Mouse (Mus musculus): Measurements from ENCODE around the gene Icmt. TPM values are rescaled to one million over a fixed set of nuclear protein-coding genes. Genes with fewer than 3 reads are reported as not detected.

Icmt gene
- 1 to 10 TPM; 7.2 to 7.7 TPM for polyA plus RNA-seq (2017; shearing (Covaris generic))

DNA sequence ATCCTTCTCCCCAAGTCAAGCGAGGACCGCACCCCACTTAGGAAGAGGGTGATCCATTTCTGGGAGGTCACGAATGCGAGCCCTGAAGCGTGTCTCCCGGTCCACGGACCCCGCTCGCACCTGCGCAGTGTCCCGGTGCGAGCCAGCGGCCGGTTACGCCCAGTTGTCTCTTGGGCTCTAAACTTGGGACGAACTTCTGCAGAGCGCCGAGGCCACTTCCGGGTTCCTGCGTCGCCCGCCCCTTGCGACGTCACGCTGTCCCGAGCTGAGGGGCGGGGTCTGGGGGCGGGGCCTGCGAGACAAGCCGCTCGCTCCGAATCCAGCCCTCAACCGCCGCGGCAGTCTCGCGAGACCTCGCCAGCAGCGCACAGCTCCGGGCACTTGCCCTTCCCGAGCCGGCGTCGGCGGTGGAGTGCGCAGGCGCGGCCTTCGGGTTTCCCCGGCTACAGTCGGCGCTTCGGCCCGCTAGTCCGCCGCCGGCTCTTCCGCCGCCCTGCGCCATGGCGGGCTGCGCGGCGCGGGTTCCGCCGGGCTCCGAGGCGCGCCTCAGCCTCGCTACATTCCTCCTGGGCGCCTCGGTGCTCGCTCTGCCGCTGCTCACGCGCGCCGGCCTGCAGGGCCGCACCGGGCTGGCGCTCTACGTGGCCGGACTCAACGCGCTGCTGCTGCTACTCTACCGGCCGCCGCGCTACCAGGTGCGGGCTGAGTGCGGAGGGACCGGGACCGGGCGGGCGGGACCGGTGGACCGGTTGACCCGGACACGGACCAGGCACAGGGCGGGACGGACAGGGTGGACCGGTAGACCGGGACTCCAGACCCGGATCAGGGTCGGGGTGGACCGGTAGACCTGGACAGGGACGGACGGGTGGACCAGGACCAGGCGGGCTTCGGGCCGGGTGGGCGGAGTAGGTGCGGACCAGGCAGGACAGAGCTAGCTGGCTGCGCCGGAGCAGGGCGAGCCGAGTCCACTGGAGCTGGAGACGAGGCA lies at the start of gene Icmt:
Icmt (plus strand) TSS at position 354 of the 988 bp plus-strand sequence.
- ATAC-seq = peak; percentile 85

- ATAC-seq = no peak
Measured at GRCm38 (mm10) chr4:152250615-152251014, 46.4 kb upstream of the Icmt start.

GRCm38 (mm10) chr4:152253183-152253759 lies 43.8 kb upstream of the Icmt start:
- no peak for ATAC-seq

DNA sequence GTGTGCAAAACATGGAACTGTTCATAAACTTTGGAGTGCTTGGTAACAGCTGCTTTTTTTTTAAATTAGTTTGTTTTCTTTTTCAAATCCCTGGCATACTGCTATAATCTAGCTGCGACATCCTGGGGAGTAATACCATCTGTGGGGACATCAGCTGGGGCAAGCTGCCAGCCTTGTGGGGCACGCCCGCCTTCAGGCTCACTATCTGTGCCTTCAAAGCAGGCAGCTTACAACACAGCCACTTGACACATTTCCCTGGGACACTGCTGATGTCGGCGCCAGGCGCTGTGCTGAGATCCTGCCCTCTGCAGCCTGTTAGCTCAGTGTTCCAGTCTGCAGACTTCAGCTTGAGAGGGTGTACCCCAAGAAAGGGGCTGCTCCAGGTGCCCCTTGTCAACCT lies 40.0 kb upstream of the Icmt start:
- no peak for ATAC-seq

DNA sequence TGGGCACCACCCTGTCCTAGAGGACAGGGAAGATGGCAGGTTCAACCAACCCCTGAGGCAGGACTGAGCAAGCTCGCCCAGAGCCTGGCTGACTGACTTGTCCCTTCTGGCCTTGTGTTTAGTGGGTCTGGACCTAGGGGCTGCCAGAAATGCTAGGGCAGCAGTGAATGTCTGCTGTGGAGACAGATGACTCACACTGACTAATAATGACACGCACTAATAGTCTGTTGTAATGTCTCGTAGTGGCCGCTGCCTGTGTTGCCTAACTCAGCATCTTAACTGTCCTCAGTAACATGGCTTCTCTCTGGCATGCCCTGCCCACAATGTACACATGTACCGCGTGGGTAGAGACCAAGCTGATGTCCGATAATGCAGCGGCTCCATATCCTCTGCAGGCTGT lies 36.6 kb upstream of the Icmt start:
- no peak for ATAC-seq

- no peak for ATAC-seq
Measured at GRCm38 (mm10) chr4:152262187-152262586, 34.8 kb upstream of the Icmt start.

DNA sequence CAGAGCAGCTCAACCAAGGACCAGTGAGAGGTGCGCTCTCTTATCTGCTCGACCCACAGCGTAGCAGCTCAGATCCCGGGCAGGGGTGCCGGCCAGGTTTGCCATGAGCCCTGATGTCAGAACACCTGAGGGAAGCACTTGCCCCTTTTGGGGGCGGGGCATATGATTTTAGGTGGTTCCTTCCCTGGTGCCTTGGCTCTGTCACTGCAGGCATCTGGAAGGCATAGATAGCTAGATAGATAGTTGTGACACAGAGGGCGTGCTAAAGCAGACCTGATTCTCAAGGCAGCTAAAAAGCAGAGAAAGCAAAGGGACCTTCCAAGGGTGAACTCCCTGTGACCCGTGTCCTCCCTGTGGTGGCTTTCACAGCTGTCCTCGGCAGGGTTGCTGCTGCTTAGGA lies 33.9 kb upstream of the Icmt start:
- no peak for ATAC-seq

- ATAC-seq = no peak
Measured at GRCm38 (mm10) chr4:152263512-152264176, 33.4 kb upstream of the Icmt start.

DNA sequence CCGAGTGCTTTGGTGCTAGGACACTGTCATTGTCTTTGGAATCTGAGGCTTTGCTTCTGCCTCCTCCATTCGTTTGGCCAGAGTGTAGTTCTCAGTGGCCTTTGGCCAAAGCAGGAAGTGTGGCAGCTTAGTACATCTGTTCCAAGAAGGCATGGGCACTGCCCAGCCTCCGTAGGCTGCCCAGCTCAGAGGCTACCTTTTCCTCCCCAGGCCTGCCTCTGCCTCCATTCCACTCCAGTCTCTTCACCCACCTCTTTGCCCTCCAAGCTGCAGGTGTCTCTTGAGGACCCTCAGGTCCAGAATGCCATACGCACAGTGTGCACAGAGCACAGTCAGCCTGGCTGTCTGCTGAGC lies 32.9 kb upstream of the Icmt start:
- ATAC-seq = no peak

- no peak for ATAC-seq
Measured at GRCm38 (mm10) chr4:152264867-152265568, 32.0 kb upstream of the Icmt start.

DNA sequence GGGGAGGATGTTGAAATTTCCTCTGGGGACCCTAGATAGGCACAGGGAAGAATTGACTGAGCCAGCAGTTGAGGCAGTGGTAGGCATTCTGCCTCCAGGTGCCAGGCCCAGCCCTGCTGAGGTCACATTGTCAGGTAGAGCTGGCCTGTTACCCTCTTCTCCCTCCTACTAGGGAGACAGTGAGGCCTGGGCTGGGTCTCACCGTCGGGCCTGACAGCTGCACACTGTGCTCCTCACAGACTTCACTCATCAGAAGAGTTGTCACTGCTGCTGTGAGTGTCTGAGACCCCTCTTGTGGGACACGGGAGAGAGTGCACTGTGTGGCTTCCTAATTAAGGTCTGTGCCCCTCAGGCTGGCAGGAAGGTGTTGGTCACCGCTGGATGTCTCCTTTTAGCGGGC lies 31.2 kb upstream of the Icmt start:
- ATAC-seq = no peak

GRCm38 (mm10) chr4:152266236-152266895 lies 30.7 kb upstream of the Icmt start:
- ATAC-seq = no peak

GRCm38 (mm10) chr4:152267748-152268369 lies 29.2 kb upstream of the Icmt start:
- no peak for ATAC-seq

- ATAC-seq = no peak
Measured at GRCm38 (mm10) chr4:152269967-152270366, 27.1 kb upstream of the Icmt start.

DNA sequence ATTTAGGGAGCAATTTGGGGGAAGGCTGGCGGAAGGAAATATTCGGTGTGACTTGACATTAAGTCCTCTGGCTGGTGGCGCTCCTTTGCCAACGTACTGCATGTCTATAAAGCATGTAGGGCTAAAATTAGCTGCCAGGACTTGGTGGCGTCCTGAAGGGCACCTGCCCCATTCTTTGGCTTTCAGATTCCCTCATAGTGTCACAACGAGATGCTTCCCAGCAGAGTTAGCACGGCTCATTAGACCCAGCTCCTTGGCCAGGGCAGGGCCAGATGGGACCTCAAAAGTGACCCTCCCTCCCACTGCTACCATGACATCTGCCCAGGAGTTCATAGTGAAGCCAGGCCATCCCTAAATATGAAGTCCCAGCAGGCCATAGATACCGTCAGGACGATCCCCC lies 26.4 kb upstream of the Icmt start:
- ATAC-seq = no peak

DNA sequence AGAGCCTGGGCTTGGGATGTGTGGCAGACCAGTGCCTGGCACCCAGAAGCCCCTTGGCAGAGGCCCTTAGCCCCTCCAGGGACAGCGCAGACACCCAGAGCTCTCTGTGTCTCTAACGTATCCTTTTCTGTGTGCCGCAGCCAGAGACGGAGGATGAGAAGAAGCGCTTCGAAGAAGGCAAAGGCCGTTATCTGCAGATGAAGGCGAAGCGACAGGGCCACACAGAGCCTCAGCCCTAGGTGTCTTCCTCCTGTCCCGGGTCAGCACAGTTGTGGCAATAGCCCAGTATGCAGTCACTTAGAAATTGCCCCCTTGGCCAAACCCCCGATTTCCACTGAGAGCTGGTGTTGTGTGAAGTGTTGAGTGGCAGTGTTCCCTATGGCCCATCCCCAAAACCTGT lies 25.7 kb upstream of the Icmt start:
- no peak for ATAC-seq

GRCm38 (mm10) chr4:152272006-152272405 lies 25.0 kb upstream of the Icmt start:
- no peak for ATAC-seq

GRCm38 (mm10) chr4:152272449-152273049 lies 24.5 kb upstream of the Icmt start:
- no peak for ATAC-seq

- ATAC-seq = no peak
Measured at GRCm38 (mm10) chr4:152273191-152273590, 23.8 kb upstream of the Icmt start.

- ATAC-seq = peak; percentile 23
Measured at GRCm38 (mm10) chr4:152273621-152274236, 23.3 kb upstream of the Icmt start, which contains the start of gene Gpr153. TSS of gene Gpr153 (plus strand) at chr4:152274232.

GRCm38 (mm10) chr4:152274681-152275131 lies 22.3 kb upstream of the Icmt start:
- ATAC-seq = no peak

Data from activated CD4-positive, CD25-positive, alpha-beta regulatory T cell, adult 4 months (primary cell).